Mouse (Mus musculus) G1E-ER4 (cell line): ENCODE measurements around the gene D630045J12Rik. TPM values are rescaled to one million over a fixed set of nuclear protein-coding genes. Genes with fewer than 3 reads are reported as not detected.

ENCODE experiments used
- GATA1 ChIP-seq: IDR thresholded peaks from one replicate; pipeline ENCODE4 v1.8.0; 2012; ENCODE audit warnings: low read length, inconsistent platforms
- polyA plus RNA-seq: library from polyadenylated mRNA; stranded (reverse); fragments of >175 nt; gene quantifications from 2 replicates; pipeline ENCODE4 v1.2.3, GENCODE M21; 2012

D630045J12Rik gene
- polyA plus RNA-seq, 1 experiment, result 0.02 TPM

DNA sequence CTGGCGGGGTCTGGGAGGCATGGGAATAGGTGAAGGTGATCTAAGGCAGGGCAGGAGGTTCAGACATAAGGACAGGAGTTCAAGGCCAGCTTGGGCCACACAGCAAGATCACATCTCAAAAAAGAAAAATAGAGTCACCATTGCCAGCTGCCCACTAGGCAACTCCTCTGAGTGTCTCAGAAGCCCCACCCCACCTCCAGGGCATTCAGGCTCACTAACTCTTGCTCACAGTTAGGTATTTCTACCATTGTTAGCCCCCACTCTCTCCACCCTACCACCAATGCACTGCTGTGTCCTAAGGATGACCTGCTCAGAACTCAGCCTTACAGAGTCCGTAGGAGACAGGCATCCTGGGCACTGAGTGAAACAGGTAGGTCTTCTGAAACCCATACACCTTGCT lies 46.2 kb downstream of the D630045J12Rik start:
- no peak for TF ChIP-seq GATA1

GRCm38 (mm10) chr6:38206941-38207531 lies 46.8 kb downstream of the D630045J12Rik start:
- no peak for TF ChIP-seq GATA1

DNA sequence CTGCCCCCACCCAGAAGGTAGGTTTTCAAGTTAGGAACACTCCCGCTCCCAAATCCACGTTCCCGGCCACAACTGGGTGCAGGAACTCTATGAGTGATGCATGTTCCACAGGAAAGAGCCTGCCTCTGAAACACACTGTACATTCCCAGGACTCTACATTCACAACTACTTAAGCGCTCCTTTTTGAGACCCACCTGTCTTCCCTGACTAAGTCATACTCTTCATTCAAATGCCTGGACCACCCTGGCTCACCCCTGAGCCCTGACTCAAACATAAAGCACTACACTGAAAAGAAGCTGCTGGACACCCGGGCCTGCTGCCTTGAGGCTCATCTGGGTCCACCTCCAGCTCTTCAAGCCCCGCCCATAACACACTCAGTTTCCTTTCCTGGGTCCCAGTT lies 48.4 kb downstream of the D630045J12Rik start:
- TF ChIP-seq GATA1, result no peak

DNA sequence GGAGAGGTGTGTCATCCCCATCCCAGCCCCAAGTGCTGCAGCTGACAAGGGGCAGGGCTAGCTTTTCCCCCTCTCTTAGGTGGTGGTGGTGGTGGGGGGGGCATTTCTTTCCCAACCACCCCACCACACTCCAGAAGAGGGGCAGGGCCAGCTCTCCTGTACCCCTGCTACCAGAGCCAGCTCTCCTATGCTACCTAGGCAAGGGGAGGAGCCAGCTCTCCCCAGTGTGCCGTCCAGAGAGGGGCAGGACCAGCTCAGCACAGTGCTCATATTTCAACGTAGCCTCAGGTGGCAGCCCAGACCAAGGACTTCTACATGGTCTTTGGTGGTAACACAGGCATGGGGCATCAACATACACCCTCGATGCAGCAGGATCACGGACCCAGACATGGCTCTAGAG lies 50.0 kb downstream of the D630045J12Rik start:
- TF ChIP-seq GATA1, result no peak

- no peak for TF ChIP-seq GATA1
Observed at GRCm38 (mm10) chr6:38202816-38203215, 51.0 kb downstream of the D630045J12Rik start.

DNA sequence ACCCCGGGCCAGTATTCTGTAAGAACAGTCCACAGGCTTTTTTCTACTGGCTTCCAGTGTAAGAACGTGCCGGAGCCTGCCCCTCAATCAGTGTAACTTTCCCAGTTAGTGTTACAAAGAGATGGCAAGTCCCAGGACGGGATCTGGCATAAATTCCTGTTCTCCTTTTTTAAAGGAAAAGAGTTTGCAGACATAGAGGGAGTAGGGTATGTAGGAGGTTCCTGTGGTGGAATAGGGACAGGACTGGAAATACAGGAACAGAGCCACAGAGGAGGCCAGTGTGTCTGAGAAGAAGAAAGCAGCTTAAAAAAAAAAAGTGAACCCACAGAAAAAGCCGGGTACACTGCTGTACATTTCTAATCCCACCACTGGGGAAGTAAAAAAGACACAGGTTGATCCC lies 52.3 kb downstream of the D630045J12Rik start:
- no peak for TF ChIP-seq GATA1

- TF ChIP-seq GATA1, result no peak
Observed at GRCm38 (mm10) chr6:38199599-38199998, 54.2 kb downstream of the D630045J12Rik start.

- no peak for TF ChIP-seq GATA1
Observed at GRCm38 (mm10) chr6:38198727-38199126, 55.1 kb downstream of the D630045J12Rik start.

- TF ChIP-seq GATA1, result no peak
Observed at GRCm38 (mm10) chr6:38196266-38197189, 57.3 kb downstream of the D630045J12Rik start.

DNA sequence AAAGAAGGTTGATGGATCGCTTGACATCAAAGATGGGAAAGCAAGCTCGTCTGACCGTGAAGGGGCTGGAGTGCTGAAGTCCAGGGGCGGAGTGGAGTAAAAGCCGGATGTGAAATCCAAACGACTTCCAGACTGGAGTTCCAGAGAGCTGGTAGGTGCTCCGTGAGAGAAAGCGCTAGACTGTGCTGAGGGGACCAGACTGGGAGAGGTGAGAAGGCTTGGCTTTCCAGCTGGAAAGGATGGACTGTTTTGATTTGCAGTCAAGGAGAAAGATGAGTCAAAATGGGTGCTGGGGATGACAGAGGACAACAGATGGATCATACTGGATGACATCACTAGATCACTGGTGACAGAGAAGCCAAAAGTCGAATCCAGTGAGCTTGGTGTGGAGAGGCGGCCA lies 58.5 kb downstream of the D630045J12Rik start:
- TF ChIP-seq GATA1, result no peak

- no peak for TF ChIP-seq GATA1
Observed at GRCm38 (mm10) chr6:38194046-38194445, 59.8 kb downstream of the D630045J12Rik start.

DNA sequence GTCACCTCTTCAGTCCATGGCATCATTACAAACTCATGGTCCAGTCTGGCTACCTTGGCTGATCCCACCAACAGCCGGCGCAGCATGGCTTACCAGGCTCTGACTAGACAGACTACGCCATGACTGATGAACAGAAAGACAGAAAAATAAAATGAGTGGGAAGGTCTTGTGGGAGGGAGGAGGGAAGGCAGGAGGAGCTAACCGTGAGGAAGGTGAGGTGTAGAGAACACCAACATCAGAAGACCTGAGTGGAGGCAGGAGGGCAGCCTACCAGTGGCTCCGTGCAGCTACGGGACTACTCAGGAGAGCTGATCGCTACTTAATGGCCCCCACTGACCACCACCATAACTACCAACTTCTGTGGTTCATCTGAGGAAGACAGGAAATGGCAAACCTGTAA lies 60.9 kb downstream of the D630045J12Rik start:
- no peak for TF ChIP-seq GATA1

- no peak for TF ChIP-seq GATA1
Observed at GRCm38 (mm10) chr6:38186312-38186950, 67.4 kb downstream of the D630045J12Rik start.

- TF ChIP-seq GATA1, result no peak
Observed at GRCm38 (mm10) chr6:38184791-38185190, 69.0 kb downstream of the D630045J12Rik start.

- no peak for TF ChIP-seq GATA1
Observed at GRCm38 (mm10) chr6:38181756-38182318, 72.0 kb downstream of the D630045J12Rik start.

DNA sequence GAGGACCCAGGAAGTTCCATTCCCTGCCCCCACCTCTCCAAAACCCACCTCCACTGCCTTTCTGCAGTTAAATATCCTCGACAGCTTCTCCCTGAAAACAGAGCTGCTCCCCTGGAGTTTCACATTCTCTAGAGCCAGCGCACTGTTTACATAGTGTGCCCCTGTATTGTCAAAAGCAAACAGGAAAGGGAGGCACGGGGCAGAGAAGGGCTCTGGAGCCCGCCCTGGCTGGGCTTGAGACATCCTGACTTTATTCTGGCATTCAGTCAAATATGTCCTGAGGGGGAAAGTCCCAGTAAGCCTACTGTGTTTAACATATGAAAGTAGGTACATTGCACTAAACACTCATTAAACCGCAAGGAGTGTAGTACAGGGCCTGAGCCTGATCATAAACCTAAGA lies 73.1 kb downstream of the D630045J12Rik start:
- no peak for TF ChIP-seq GATA1
